Mouse (Mus musculus) heart, embryonic 10.5 days (tissue): ENCODE measurements around the gene H1f0. TPM values are rescaled to one million over a fixed set of nuclear protein-coding genes. Genes with fewer than 3 reads are reported as not detected.
A peak's percentile ranks its signal among the peaks of the same experiment; 100 is the strongest.

Source experiments
- DNase-seq: peaks from one replicate; pipeline ENCODE4 v3.0.0-alpha.2; 2017; ENCODE audit warnings: low spot score
- H3K27ac ChIP-seq: fragments of 300-500 bp; sonication (generic); 2 replicates; pipeline ENCODE4 v1.5.1; 2016; ENCODE audit warnings: mild to moderate bottlenecking
- H3K27me3 ChIP-seq: fragments of 300-500 bp; sonication (generic); 2 replicates; pipeline ENCODE4 v1.6.1; 2016; ENCODE audit warnings: mild to moderate bottlenecking; ENCODE audit not compliant: poor library complexity, insufficient read depth, severe bottlenecking
- H3K36me3 ChIP-seq: fragments of 300-500 bp; sonication (generic); 2 replicates; pipeline ENCODE4 v1.6.1; 2016; ENCODE audit warnings: mild to moderate bottlenecking, moderate library complexity
- H3K4me1 ChIP-seq: fragments of 300-500 bp; sonication (generic); 2 replicates; pipeline ENCODE4 v1.6.1; 2016; ENCODE audit warnings: mild to moderate bottlenecking
- H3K4me3 ChIP-seq: fragments of 300-500 bp; sonication (generic); 2 replicates; pipeline ENCODE4 v1.5.1; 2016; ENCODE audit warnings: mild to moderate bottlenecking, moderate library complexity
- H3K9me3 ChIP-seq: fragments of 300-500 bp; sonication (generic); 2 replicates; pipeline ENCODE4 v1.6.1; 2016; ENCODE audit warnings: mild to moderate bottlenecking, moderate library complexity
- WGBS: fragments of 180-500 bp; shearing (Covaris S2); methylation state at CpG from one replicate; pipeline ENCODE4 v1.1.7; 2016; 5-methylcytosine and 5-hydroxymethylcytosine counted together
- polyA plus RNA-seq: library from polyadenylated mRNA; unstranded; fragments of >200 nt; fragmentation: Nextera tagmentation; extraction: Ambion mirVana; gene quantifications from 2 replicates; pipeline ENCODE4 v1.2.1, GENCODE M21; 2016

H1f0 gene
- 195 and 250 TPM in 2 replicates for polyA plus RNA-seq

DNA sequence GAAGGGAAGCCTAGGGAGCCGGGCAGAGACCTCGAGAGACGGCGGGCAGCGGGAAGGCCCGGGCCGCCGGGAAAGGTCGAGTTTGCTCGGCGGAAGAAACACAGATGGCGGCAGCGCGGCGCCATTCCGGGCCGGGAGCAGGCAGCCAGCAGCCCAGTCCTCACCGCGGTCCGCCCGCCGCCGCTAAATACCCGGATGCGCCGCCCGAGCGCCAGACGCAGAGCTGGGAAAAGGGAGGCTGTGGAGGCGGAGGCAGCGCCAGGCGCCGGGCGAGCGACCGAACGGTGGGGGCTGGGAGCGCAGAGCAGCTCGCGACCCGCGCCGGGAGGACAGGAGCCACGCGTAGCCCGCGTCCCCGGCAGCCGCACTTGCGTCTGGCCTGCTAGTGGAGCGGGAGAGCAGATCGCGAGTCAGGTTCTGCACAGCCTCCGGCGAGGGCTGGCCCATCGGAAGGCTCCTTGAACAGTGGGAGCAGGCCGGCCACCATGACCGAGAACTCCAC is at the start of gene H1f0:
H1f0 (plus strand) TSS at position 214 of the 502 bp plus-strand sequence.
- Histone ChIP-seq H3K36me3 (no peaks in the 10 kb centered on the region), H3K27ac (peak within 1 kb of the TSS; percentile 100), H3K9me3 (no peaks in the 10 kb centered on the region), H3K27me3 (peaks cover 18% of the 10 kb centered on the region; the same call in 1 of the 2 replicates), H3K4me1 (peaks cover 51% of the 10 kb centered on the region), H3K4me3 (peak within 1 kb of the TSS; percentile 83)
- WGBS = under 1% methylated on average over 58 of the region's 58 CpGs
- DNase-seq = peak; percentile 93

DNA sequence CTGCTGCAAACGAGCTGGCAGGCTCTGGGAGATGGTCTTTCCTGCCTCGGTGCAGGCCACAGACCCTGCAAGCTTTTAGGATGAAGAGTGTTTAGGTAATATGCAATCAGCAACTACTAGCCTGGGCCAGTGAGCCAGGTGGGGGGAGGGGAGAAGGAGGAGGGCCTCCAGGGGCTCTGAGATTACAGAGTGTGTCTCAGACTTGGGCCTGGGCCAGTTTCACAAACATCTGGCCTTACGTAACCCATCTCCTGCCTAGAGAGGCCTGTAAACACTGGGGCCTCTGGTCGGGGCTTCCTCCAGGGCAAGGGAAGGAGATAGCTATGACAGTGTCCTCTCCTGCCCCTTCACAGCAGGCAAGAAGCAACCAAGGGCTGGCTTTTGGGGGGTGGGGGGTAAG is 49.4 kb upstream of the H1f0 start:
- Histone ChIP-seq H3K27ac (peak overlapping the region; percentile 85), H3K4me3 (peak overlapping the region; percentile 25), H3K9me3 (no peaks in the 10 kb centered on the region), H3K36me3 (no peaks in the 10 kb centered on the region), H3K4me1 (peaks cover 45% of the 10 kb centered on the region), H3K27me3 (no peaks in the 10 kb centered on the region)
- DNase-seq = peak; percentile 87
- WGBS = 5% methylated on average over 4 of the region's 4 CpGs

DNA sequence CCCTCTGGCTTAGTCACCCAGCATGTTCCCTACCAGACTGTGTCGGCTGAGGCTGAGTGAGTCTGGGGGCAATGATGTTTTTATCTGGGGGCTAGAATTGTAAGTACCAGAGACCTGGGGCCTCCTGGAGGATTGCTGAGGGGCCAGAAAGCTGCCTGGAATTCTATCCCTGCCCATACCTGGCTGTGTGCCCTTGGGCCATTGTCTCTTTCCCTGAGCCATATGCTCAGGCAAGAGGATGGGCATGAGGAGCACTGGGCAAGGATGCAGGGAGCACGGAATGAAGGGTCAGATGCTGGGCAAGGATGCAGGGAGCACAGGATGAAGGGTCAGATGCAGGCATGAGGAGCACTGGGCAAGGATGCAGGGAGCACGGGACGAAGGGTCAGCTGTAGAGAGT is 48.2 kb upstream of the H1f0 start:
- Histone ChIP-seq H3K27ac (0 out of 2 replicates have a peak overlapping the region, but pooled peaks have one; percentile 85), H3K9me3 (no peaks in the 10 kb centered on the region), H3K4me3 (no peak overlapping the region), H3K4me1 (peaks cover 54% of the 10 kb centered on the region), H3K36me3 (no peaks in the 10 kb centered on the region), H3K27me3 (no peaks in the 10 kb centered on the region)
- DNase-seq = no peak
- 85% methylated on average over 4 of the region's 4 CpGs for WGBS

DNA sequence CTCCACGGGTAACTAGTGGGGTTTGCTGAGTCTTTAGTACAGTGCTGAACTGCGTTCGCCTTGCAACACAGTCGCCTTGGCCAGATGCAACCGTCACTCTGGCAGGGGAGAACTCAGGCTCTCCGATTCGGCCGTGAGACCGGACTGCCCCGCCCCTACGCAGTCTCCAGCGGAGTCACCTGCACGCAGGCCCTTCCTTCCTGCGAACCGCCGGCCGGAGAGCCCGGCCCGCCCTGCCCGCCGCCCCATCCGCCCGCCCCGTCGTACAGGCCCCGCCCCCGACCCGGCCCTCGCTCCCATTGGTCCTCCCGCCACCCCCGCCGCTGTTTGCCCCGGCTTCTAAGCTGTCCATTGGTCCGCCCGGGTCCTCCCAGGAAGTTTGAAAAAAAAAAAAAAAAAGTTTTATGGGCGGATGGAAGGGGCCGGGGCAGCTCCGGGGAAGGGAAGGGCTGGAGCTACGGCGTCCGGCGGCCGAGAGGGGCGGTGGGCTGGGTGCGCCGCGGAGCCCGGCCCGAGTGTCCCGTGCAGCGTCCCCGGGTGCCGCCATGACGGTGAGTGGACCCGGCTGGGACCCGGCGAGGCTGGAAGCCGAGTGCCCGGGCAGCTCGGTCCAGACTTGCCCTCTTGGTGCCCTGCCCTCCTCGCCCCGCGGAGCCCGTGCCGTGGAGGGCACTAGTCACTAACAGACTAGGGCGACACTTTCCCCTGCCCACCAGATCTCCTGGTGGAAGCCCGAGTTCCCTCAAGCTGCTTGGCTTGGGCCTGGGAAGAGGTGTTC is 45.4 kb upstream of the H1f0 start:
- DNase-seq = peak; percentile 97
- Histone ChIP-seq H3K9me3 (no peaks in the 10 kb centered on the region), H3K4me3 (peak overlapping the region; percentile 91), H3K36me3 (0 out of 2 replicates have a peak, but pooled peaks cover under 1% of the 10 kb centered on the region), H3K27me3 (no peaks in the 10 kb centered on the region), H3K4me1 (peaks cover 77% of the 10 kb centered on the region), H3K27ac (peak overlapping the region; percentile 96)
- under 1% methylated on average over 62 of the region's 67 CpGs for WGBS

DNA sequence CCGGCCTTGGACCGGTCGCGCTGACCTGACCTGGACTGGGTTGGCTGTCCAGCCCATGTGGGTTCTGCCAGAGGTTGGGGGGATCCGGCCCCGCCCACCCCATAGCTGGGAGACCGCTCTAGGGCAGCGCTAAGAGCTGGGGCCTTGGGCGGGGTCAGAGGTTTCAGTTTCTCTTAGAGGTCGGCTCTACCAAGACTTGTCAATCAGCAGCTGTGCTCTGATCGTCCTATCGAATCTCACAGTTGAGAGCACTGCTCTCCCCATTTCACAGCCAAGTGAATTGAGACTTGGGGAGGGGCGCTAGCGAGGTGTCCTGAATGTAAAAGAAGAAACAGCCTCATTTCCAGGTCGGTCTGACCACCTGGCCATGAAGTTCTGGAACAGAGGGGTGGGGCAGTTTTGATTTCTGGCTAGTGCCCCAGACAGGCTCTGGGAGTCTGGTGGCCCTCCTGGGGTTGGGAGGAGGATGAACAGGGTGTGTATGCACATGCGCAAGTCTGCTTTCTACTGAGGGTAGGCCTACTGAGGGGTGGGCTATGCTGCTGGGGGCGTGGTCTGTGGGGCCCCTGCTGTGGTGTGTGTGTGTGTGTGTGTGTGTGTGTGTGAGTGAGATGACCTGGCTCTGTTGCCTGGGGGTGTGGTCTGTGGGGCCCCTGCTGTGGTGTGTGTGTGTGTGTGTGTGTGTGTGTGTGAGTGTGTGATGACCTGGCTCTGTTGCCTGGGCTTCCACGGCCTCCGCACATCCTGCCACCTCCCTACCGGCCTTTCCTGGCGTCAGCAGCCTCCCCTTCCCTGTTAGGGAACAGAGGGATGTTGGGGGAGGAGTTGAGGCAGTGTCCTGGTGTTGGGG is 44.6 kb upstream of the H1f0 start:
- 1% methylated on average over 21 of the region's 21 CpGs for WGBS
- no peaks in the 10 kb centered on the region for H3K27me3 ChIP-seq
- H3K27ac ChIP-seq = peak overlapping the region; percentile 96
- DNase-seq = peak; percentile 90
- H3K4me3 ChIP-seq = peak overlapping the region; percentile 91
- H3K4me1 ChIP-seq = peaks cover 78% of the 10 kb centered on the region
- peaks cover 8% of the 10 kb centered on the region for H3K36me3 ChIP-seq
- H3K9me3 ChIP-seq = no peaks in the 10 kb centered on the region

DNA sequence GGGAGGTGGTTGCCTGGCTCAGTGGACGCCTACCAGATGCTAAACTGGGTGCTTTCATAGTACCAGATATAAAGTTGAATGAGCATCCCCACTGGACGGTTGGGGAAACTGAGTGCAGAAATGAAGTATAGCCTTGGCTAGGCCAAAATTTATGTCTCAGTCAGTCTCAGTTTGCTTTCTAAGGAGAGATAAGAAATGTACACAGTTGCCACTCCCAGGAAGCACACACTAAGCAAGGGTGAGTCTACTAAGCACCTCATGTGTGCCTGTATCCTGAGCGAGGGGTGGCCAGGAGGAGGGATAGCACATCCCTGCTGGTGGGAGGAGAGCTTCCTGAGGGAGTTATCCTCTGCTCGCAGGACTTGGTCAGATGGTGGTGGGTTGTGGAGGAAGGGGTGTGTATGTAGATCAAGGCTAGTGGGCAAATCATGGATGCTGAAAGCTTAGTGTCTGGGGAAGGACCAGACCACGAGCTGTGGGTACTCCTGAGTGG is 43.9 kb upstream of the H1f0 start:
- Histone ChIP-seq H3K27me3 (no peaks in the 10 kb centered on the region), H3K4me1 (peaks cover 78% of the 10 kb centered on the region), H3K36me3 (peaks cover 15% of the 10 kb centered on the region), H3K27ac (peak overlapping the region; percentile 96), H3K9me3 (no peaks in the 10 kb centered on the region), H3K4me3 (peak overlapping the region; percentile 91)
- no peak for DNase-seq
- WGBS = 28% methylated on average over 5 of the region's 5 CpGs

DNA sequence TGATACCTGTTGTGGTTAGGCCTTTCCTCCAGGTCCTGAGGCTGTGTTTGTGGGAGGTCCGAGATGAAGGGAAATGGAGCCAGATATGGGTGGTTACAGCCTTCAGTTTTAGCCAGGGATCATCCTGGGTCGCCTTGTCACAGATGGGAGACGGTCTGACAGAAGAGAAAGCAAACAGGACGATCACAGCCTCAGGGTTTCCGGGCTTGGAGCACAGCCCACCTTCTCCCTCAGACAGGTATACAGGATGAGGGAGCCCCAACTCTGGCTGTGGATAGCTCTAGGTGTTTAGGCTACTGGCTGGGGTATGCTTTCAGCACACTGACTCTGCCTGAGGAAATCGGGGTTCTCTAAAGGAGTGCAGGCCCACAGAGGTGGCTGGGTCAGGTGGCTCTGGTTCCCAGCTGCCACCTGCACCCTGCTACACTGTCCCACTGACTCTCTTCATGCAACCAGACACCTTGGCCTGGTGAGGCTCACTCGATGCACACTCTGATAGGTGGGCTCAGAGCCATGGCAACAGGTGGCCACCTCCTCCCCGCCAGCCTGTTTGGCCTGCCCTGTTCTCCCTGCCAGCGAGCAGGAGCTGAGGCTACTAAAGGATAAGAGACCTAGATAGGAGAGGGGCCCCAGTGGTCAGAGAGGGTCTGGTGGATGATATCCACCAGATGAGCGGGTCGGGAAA is 41.6 kb upstream of the H1f0 start:
- Histone ChIP-seq H3K9me3 (no peaks in the 10 kb centered on the region), H3K4me1 (peaks cover 80% of the 10 kb centered on the region), H3K36me3 (peaks cover 38% of the 10 kb centered on the region), H3K27ac (peak overlapping the region; percentile 59), H3K4me3 (peak overlapping the region; percentile 16), H3K27me3 (no peaks in the 10 kb centered on the region)
- 49% methylated on average over 11 of the region's 11 CpGs for WGBS
- DNase-seq = no peak

DNA sequence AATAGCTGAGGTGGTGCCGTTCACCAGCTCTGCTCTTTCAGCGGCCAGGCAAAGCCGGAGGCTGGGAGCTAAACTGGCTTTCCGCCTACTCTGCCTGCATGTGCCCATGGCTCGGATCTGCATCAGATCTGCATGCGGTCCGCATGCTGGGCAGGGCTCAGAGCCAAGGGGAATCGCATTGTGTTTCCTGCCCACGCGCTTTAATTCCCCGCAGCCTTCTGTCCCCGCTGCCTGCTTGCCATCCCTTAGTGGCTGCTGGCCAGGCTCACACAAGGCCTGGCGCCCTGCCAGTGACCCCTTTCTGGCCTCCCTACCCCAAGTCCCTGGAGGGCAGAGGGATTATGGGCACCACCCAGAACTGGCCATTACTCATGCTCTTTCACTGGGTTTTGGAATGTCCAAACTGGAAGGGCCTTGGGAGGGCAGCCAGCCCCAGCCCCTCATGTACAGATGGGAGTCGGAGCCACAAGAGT is 39.7 kb upstream of the H1f0 start:
- no peak overlapping the region for H3K4me3 ChIP-seq
- WGBS = 76% methylated on average over 14 of the region's 14 CpGs
- H3K36me3 ChIP-seq = peaks cover 57% of the 10 kb centered on the region
- H3K27ac ChIP-seq = peak overlapping the region; percentile 42; the same call in 1 of the 2 replicates
- no peaks in the 10 kb centered on the region for H3K9me3 ChIP-seq
- DNase-seq = no peak
- no peaks in the 10 kb centered on the region for H3K27me3 ChIP-seq
- H3K4me1 ChIP-seq = peaks cover 69% of the 10 kb centered on the region

DNA sequence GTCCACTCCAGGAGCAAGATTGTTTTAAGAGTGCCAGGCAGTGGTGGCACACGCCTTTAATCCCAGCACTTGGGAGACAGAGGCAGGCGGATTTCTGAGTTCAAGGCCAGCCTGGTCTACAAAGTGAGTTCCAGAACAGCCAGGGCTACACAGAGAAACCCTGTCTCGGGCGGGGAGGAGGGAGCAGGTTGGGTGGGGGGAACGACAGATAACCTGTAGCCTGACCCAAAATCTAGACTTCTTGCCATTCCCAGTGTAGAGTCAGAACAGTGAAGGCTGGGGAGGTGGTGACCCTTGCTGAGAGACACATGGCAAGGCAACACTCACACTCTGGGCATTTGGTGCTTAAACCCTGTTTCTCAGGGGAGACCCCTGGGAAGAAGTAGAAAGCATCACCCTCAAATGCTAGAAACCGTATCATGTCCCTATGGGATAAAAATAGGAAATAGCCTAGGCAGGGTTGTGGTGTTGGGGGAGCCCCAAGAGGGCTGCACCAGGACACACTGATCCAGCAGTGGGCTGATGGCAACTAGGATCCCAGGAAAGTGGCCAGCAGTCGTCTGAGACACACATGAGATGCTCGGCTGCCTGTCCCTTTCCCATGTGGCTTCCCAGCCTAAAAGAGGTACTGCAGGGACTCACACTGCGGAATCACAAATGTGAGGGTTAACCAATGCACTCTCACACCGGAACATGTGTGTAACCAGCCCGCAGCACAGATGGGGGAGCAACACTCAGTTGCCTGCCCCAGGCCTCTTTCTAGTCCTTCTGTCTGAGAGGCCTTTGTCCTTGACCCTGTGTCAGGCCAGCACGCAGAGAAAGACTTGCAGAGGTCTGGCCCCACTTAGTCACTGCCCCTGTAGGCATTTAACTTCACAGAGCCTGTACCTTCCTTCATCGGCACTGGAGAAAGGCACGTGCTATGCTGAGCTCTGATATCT is 38.8 kb upstream of the H1f0 start:
- no peak for DNase-seq
- Histone ChIP-seq H3K4me3 (no peak overlapping the region), H3K4me1 (peaks cover 60% of the 10 kb centered on the region), H3K27ac (peak overlapping the region; percentile 42; the same call in 1 of the 2 replicates), H3K27me3 (no peaks in the 10 kb centered on the region), H3K36me3 (peaks cover 66% of the 10 kb centered on the region), H3K9me3 (no peaks in the 10 kb centered on the region)
- WGBS = 80% methylated on average over 14 of the region's 14 CpGs

DNA sequence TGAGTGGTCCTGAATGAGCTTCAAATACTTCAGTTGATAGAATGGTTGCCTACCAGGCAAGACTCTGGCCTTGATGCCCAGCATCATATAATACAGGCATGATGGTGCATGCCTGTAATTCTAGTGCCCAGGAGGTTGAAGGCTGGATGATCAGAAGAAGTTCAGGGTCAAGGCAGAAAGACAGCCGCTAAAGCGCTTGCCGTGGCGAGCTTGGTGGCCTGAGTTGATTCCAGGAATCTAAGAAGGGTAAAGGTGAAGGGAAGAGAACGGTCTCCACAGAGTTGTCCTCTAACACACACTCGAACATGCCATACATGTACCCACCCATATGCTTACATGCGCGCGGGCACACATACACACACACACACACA is 38.2 kb upstream of the H1f0 start:
- 95% methylated on average over 9 of the region's 9 CpGs for WGBS
- Histone ChIP-seq H3K36me3 (peaks cover 72% of the 10 kb centered on the region), H3K4me3 (no peak overlapping the region), H3K27ac (peak overlapping the region; percentile 42; the same call in 1 of the 2 replicates), H3K9me3 (no peaks in the 10 kb centered on the region), H3K27me3 (no peaks in the 10 kb centered on the region), H3K4me1 (peaks cover 54% of the 10 kb centered on the region)
- DNase-seq = no peak

DNA sequence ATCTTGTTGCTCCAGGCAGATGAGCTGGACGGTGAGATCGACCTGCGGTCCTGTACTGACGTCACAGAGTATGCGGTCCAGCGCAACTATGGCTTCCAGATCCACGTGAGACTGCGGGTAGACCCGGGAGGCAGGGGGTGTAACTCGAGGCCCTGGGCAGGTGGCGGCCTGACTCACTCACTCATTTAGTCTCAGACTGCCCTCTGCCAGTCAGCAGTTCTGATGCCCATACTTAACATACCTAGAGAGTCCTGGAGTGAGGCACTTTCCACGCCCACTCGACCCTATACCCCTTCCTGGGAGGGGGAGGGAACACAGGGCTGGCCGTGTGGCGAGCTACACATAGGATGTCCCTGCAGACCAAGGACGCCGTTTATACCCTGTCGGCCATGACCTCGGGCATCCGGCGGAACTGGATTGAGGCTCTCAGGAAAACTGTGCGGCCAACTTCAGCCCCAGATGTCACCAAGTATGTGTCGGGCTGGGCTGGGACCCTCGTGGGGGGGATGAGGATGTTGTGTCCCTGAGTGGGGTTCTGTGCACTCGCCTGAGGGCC is 37.2 kb upstream of the H1f0 start:
- Histone ChIP-seq H3K4me1 (peaks cover 52% of the 10 kb centered on the region), H3K27me3 (no peaks in the 10 kb centered on the region), H3K4me3 (no peak overlapping the region), H3K36me3 (peaks cover 81% of the 10 kb centered on the region), H3K27ac (no peak overlapping the region), H3K9me3 (no peaks in the 10 kb centered on the region)
- WGBS = 94% methylated on average over 25 of the region's 25 CpGs
- no peak for DNase-seq
